Mouse (Mus musculus) hindbrain, embryonic 15.5 days (tissue): ENCODE data around the gene 4930412O13Rik. TPM values are rescaled to one million over a fixed set of nuclear protein-coding genes. Genes with fewer than 3 reads are reported as not detected.

Source experiments
- ATAC-seq: fragments of 200-750 bp; cut with Nextera tagmentation; 2 replicates; pipeline ENCODE4 v1.8.0; 2017; ENCODE audit warnings: low read depth, moderate number of reproducible peaks, moderate TSS enrichment; ENCODE audit not compliant: low FRiP score
- H3K27ac ChIP-seq: fragments of 300-500 bp; sonication (generic); replicated peaks from 2 replicates; pipeline ENCODE4 v1.5.1; 2015; ENCODE audit warnings: mild to moderate bottlenecking, inconsistent platforms
- H3K27me3 ChIP-seq: fragments of 300-500 bp; sonication (generic); 2 replicates; pipeline ENCODE4 v1.6.1; 2015; ENCODE audit warnings: control low read depth, inconsistent platforms
- H3K36me3 ChIP-seq: fragments of 300-500 bp; sonication (generic); 2 replicates; pipeline ENCODE4 v1.6.1; 2015; ENCODE audit warnings: control low read depth, inconsistent platforms
- H3K4me1 ChIP-seq: fragments of 300-500 bp; sonication (generic); replicated peaks from 2 replicates; pipeline ENCODE4 v1.6.1; 2015; ENCODE audit warnings: control low read depth, inconsistent platforms
- H3K4me2 ChIP-seq: fragments of 300-500 bp; sonication (generic); 2 replicates; pipeline ENCODE4 v1.6.1; 2015; ENCODE audit warnings: moderate library complexity, mild to moderate bottlenecking, inconsistent platforms
- H3K4me3 ChIP-seq: fragments of 300-500 bp; sonication (generic); 2 replicates; pipeline ENCODE4 v1.5.1; 2015; ENCODE audit warnings: mild to moderate bottlenecking, inconsistent platforms
- H3K9ac ChIP-seq: fragments of 300-500 bp; sonication (generic); 2 replicates; pipeline ENCODE4 v1.6.1; 2015; ENCODE audit warnings: inconsistent platforms
- H3K9me3 ChIP-seq: fragments of 300-500 bp; sonication (generic); 2 replicates; pipeline ENCODE4 v1.6.1; 2016; ENCODE audit warnings: control low read depth, inconsistent platforms
- WGBS: fragments of 180-500 bp; shearing (Covaris S2); methylation state at CpG from one replicate; pipeline ENCODE4 v1.1.7; 2015; 5-methylcytosine and 5-hydroxymethylcytosine counted together
- polyA plus RNA-seq: library from polyadenylated mRNA; unstranded; fragments of >200 nt; fragmentation: Nextera tagmentation; extraction: Ambion mirVana; gene quantifications from 2 replicates; pipeline ENCODE4 v1.2.1, GENCODE M21; 2015

4930412O13Rik gene
- polyA plus RNA-seq: 0.45 and 0.48 TPM in 2 replicates

DNA sequence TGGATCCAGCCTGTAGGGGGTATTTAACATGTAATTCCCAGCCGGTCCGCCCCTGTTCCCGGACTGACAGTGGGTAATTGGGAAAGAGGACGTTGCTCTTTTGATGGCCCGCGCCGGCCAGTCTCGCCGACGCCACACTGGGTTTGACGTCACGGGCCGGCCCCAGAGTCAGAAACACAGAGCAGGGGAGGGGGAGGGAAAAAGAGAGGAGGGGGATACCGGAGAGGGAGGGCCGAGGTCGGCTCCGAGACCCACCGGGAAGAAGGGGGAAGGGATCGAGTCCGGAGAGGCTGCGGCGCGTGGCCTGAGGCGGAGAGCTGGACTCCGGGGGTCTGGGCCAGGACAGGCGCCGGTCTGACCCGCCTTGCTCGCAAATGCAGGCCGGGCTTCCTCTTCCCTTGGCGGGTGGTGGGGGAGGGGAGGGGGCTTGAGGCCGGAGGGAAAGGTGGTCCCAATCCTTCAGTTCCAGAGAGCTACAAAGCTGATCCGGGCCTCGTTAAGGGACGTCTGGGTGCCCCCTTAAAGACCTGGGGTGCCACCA is at the start of gene 4930412O13Rik:
TSS of gene 4930412O13Rik (plus strand) at position 202 of the 541 bp plus-strand sequence.
- Histone ChIP-seq H3K36me3 (no peaks in the 10 kb centered on the region), H3K9me3 (no peaks in the 10 kb centered on the region), H3K9ac (peak within 1 kb of the TSS; percentile 11; the same call in 1 of the 2 replicates), H3K27me3 (peaks cover 36% of the 10 kb centered on the region), H3K4me2 (peak within 1 kb of the TSS; percentile 62), H3K4me1 (peaks cover 31% of the 10 kb centered on the region), H3K4me3 (peak within 1 kb of the TSS; percentile 28), H3K27ac (peak within 1 kb of the TSS; percentile 55)
- under 1% methylated on average over 34 of the region's 35 CpGs for WGBS
- no peak for ATAC-seq

DNA sequence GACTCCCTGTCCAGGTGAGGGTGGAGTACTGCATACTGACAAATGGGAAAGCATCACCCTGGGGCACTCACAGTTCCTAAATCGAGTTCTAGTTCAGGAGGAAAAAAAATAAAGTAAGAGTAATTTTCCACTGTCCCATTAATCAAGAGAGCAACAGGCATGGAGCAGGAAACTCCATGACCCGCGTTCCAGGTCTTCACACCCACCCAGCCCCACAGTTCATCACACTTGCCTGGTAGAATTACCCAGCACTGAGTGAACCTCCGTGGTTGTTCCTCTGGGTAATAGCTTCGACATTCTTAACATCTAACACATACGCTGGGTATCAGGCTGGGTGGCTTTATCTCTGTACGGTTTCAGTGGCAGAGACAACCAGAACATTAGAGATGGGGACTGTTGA is 47.3 kb upstream of the 4930412O13Rik start:
- no peak overlapping the region for H3K9ac ChIP-seq
- no peaks in the 10 kb centered on the region for H3K4me1 ChIP-seq
- no peak for ATAC-seq
- WGBS: 89% methylated on average over 7 of the region's 7 CpGs
- no peaks in the 10 kb centered on the region for H3K36me3 ChIP-seq
- no peak overlapping the region for H3K4me3 ChIP-seq
- no peaks in the 10 kb centered on the region for H3K9me3 ChIP-seq
- no peak overlapping the region for H3K4me2 ChIP-seq
- H3K27ac ChIP-seq: no peak overlapping the region
- H3K27me3 ChIP-seq: no peaks in the 10 kb centered on the region

DNA sequence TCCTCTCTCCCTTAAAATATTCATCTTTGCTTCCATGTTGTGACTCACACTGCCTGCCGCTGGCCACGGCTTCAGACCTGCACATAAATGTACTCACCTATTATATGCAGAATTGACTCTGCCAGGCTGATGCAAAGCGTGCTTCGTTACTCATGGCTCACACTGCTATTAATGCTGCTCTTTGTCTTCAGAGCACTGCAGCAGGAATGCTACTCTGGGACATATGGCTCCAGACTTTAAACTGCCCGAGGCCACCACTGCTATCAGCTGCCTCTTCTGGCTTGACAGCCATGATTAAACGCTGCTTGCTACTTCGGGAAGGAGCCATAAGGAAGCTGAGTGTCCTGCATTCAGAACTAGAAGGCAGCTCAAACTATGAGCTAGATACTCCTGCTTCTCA is 45.9 kb upstream of the 4930412O13Rik start:
- H3K36me3 ChIP-seq: no peaks in the 10 kb centered on the region
- H3K27ac ChIP-seq: no peak overlapping the region
- H3K27me3 ChIP-seq: no peaks in the 10 kb centered on the region
- H3K9ac ChIP-seq: no peak overlapping the region
- H3K4me2 ChIP-seq: no peak overlapping the region
- no peaks in the 10 kb centered on the region for H3K9me3 ChIP-seq
- peak; percentile 61 for ATAC-seq
- H3K4me3 ChIP-seq: no peak overlapping the region
- 40% methylated on average over 7 of the region's 7 CpGs for WGBS
- no peaks in the 10 kb centered on the region for H3K4me1 ChIP-seq

DNA sequence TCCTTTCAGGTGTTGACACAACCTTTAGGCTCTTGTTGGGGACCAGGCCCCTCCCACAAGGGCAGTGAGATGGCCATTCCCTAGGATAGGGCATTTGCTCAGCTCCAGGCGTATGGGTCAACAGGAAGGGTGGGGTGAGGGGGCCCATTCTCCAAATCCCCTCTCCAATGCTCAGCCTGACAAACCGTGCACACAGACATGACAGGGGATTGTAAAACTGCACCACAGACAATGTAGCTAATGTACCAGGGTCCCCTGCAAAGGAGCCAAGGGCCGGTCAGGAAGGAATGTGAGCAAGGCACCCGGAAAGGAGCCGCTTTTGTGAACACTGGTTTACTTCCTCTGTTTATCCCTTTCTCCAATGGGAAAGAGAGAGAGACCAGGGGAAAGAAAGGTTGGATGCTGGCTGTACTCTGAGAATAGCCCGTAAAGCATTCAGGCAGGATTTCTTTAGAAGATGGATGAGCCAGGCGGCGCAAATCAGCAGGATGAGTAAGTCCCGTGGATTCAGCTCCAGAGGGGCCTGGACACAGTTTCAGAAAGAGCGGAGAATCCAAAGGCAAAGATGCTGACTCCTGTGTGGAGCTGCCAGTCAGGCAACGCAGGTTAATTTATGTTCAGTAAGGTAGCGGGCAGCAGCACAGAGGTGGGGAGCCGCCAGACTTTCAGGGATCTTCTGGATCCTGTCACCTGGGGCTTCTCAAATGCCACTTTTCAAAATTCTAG is 28.0 kb upstream of the 4930412O13Rik start:
- Histone ChIP-seq H3K4me3 (no peak overlapping the region), H3K36me3 (no peaks in the 10 kb centered on the region), H3K27ac (no peak overlapping the region), H3K9ac (no peak overlapping the region), H3K27me3 (no peaks in the 10 kb centered on the region), H3K4me2 (peak overlapping the region; percentile 11), H3K4me1 (peaks cover 8% of the 10 kb centered on the region; the same call in 1 of the 2 replicates), H3K9me3 (no peaks in the 10 kb centered on the region)
- WGBS: 28% methylated on average over 13 of the region's 13 CpGs
- ATAC-seq: peak; percentile 48

DNA sequence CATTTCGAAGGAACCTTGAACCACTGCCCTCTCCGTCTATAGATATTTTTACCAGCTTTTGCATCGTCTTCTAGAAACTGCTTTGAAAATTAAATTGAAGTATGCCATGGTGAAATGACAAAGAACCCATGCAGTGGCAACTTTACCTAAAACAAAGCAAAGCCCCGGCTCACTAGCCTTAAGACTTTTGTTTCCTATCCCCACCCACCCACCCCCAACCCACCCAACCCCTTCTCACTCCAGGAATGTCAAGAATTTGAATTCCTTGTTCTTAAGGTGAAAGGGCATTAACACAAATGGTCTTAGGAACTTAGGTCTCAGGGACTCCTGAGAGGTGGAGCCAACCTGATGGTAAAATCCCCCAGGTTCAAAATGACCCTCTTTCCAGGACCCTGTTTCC is 25.2 kb upstream of the 4930412O13Rik start:
- H3K4me3 ChIP-seq: no peak overlapping the region
- H3K4me1 ChIP-seq: peaks cover 8% of the 10 kb centered on the region; the same call in 1 of the 2 replicates
- 38% methylated on average over 4 of the region's 4 CpGs for WGBS
- no peak overlapping the region for H3K4me2 ChIP-seq
- no peaks in the 10 kb centered on the region for H3K36me3 ChIP-seq
- no peaks in the 10 kb centered on the region for H3K27me3 ChIP-seq
- ATAC-seq: no peak
- H3K27ac ChIP-seq: no peak overlapping the region
- H3K9me3 ChIP-seq: no peaks in the 10 kb centered on the region
- H3K9ac ChIP-seq: no peak overlapping the region

DNA sequence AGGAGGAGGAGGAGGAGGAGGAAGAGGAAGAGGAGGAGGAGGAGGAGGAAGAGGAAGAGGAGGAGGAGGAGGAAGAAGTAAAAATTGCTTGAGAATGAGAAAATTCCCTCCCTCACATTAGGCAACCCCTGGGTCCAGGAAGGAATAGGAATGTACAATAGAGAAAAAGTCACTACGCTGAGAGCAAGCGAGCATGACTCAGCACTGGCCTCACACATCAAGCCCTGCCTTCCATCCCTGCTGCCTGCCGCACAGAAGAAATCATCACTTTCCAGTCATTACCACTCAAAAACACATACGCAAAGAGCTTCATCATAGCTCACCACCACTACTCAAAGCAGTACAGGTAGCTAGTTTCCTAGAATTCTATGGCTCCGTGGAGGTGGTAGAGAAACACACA is 20.4 kb upstream of the 4930412O13Rik start:
- no peaks in the 10 kb centered on the region for H3K36me3 ChIP-seq
- H3K27me3 ChIP-seq: no peaks in the 10 kb centered on the region
- no peaks in the 10 kb centered on the region for H3K4me1 ChIP-seq
- no peak overlapping the region for H3K4me3 ChIP-seq
- ATAC-seq: no peak
- H3K27ac ChIP-seq: no peak overlapping the region
- no peak overlapping the region for H3K4me2 ChIP-seq
- 84% methylated on average over 5 of the region's 5 CpGs for WGBS
- H3K9me3 ChIP-seq: no peaks in the 10 kb centered on the region
- no peak overlapping the region for H3K9ac ChIP-seq

DNA sequence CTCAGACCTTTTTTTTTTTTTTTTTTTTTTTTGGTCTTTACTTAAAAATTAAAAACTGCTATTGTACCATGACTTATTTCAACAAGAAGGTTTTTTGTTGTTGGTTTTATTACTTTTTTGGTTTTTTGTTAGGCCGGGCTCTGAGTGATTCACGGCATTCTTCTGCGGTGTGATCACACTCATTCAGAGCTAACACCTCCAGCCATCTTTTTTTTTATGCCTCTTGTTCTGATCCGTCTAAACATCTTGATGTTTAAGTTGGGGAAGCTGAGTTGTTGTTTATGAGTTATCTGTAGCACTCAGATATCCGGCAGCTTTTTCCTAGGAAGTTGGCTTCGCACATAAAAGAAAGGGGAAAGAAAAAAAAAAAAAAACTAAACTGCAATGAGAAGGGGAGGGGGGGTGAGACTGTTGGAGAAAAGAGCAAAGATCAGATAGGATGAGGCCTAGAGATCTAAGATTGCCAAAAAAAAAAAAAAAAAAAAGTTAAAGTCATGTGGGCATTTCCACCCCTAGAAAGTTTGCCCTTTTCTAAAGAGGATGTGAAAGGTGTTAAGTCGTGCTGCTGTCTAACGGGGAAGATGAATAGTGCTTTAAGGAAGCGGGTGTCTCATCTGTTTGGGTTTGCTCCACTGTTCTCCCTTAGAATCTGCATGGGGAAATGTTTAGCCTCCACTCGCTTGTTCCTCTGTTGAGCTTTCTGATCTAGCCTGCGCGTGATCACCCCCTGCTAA is 13.8 kb upstream of the 4930412O13Rik start:
- H3K27me3 ChIP-seq: peaks cover 31% of the 10 kb centered on the region
- H3K4me2 ChIP-seq: no peak overlapping the region
- H3K9ac ChIP-seq: no peak overlapping the region
- no peaks in the 10 kb centered on the region for H3K4me1 ChIP-seq
- H3K36me3 ChIP-seq: no peaks in the 10 kb centered on the region
- H3K9me3 ChIP-seq: no peaks in the 10 kb centered on the region
- no peak overlapping the region for H3K27ac ChIP-seq
- no peak overlapping the region for H3K4me3 ChIP-seq
- 75% methylated on average over 12 of the region's 12 CpGs for WGBS
- no peak for ATAC-seq

DNA sequence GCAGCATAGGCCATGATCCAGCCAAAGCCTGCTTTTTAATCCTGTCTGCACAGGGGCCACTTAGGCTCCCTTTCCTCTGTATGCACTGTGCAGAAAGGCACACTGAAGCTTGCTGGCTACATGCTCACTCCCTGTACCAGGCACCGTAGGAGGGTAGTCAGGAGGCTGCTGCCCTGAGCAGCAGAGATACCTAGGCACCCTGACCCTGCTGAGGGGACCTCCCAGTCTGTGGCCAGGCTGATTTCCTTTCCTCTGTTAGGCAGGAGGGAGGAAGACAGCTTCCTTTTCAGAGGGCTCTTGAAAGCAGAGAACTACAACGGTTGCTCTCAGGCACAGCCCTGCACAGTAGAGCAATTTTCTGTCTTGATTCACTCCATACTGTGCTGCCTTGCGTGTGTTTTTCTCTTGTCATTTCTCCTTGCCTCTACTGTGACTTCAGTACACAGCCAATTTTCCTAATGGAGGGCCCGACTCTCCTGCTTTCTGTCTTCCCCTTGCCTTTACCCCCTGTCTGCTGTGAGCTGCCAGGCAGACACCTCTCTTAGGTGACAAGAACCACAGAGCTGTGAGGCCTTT is 9.8 kb upstream of the 4930412O13Rik start:
- Histone ChIP-seq H3K4me3 (no peak overlapping the region), H3K9me3 (no peaks in the 10 kb centered on the region), H3K4me1 (peaks cover 5% of the 10 kb centered on the region; the same call in 1 of the 2 replicates), H3K9ac (no peak overlapping the region), H3K27me3 (peaks cover 62% of the 10 kb centered on the region), H3K4me2 (peak overlapping the region; percentile 29), H3K36me3 (no peaks in the 10 kb centered on the region), H3K27ac (no peak overlapping the region)
- WGBS: 31% methylated on average over 4 of the region's 4 CpGs
- ATAC-seq: no peak

DNA sequence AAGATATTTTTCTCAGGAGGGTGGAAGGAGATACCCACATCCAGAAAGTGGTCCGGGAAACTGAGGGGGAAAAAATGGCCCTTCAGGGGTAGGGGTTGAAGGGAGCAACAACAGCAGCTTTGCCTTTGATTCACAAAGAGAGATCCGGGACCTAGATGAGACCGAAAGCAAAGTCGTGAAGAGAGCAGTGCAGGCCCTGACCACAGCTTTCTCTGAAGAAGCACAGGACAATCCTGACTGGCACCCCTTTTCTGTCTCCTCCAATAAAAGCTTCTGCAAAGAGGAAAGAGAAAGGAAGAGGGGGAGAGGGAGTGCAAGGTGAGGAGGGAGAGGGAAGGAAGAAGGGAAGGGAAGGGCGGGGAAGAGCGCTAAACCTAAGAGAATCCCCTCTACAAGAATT is 9.3 kb upstream of the 4930412O13Rik start:
- H3K4me3 ChIP-seq: 0 out of 2 replicates have a peak overlapping the region, but pooled peaks have one; percentile 1
- peak overlapping the region; percentile 29; the same call in 1 of the 2 replicates for H3K4me2 ChIP-seq
- no peaks in the 10 kb centered on the region for H3K36me3 ChIP-seq
- 27% methylated on average over 6 of the region's 6 CpGs for WGBS
- H3K4me1 ChIP-seq: peaks cover 6% of the 10 kb centered on the region; the same call in 1 of the 2 replicates
- H3K27ac ChIP-seq: no peak overlapping the region
- no peak overlapping the region for H3K9ac ChIP-seq
- H3K27me3 ChIP-seq: peaks cover 62% of the 10 kb centered on the region
- H3K9me3 ChIP-seq: no peaks in the 10 kb centered on the region
- ATAC-seq: no peak

DNA sequence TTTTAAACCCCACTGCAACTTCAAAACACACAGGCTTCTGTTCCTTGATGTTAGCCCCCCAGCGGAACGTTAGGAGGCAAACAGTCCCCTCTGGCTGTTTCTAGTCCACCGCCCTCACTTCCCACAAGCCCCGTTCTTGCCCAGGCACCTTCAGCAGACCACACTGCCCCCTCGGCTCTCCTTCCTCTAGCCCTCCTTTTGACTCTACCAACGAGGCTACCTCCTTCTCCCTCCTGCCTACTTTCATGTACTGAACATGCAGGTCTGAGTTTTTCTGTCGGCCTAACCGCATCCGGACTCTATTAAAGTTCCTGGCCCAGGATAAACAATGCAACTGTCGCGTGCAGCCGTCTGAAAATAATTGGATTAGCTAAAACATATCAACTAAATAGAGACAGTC is 8.4 kb upstream of the 4930412O13Rik start:
- peak overlapping the region; percentile 29 for H3K4me2 ChIP-seq
- H3K4me1 ChIP-seq: peaks cover 12% of the 10 kb centered on the region; the same call in 1 of the 2 replicates
- H3K9ac ChIP-seq: no peak overlapping the region
- no peaks in the 10 kb centered on the region for H3K9me3 ChIP-seq
- H3K4me3 ChIP-seq: peak overlapping the region; percentile 6; the same call in 1 of the 2 replicates
- H3K27ac ChIP-seq: no peak overlapping the region
- 4% methylated on average over 12 of the region's 12 CpGs for WGBS
- H3K27me3 ChIP-seq: peaks cover 62% of the 10 kb centered on the region
- no peak for ATAC-seq
- no peaks in the 10 kb centered on the region for H3K36me3 ChIP-seq

DNA sequence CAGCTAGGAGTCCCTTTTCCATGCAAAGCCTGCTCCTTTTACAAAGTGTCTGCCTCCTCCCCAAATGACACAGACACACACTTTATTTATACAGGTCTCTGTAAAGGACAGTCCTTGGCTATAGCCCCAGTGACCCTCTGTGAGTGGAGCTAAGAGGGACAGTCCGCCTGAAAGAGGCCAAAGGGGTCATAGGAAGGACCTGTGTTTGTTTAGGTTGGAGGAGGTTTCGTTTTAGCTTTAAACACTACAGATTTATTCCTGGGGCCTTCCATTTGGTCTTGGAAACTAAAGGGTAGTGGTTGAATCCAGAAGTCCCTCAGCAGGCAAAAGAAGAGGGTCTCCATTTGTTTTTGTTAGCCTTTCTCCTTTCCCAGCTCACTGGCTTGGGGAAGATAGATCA is 7.3 kb upstream of the 4930412O13Rik start:
- 17% methylated on average over 2 of the region's 2 CpGs for WGBS
- H3K27me3 ChIP-seq: peaks cover 64% of the 10 kb centered on the region
- H3K9me3 ChIP-seq: no peaks in the 10 kb centered on the region
- peak overlapping the region; percentile 39 for H3K4me2 ChIP-seq
- H3K9ac ChIP-seq: no peak overlapping the region
- H3K27ac ChIP-seq: 0 out of 2 replicates have a peak overlapping the region, but pooled peaks have one; percentile 7
- no peak overlapping the region; the same call in 1 of the 2 replicates for H3K4me3 ChIP-seq
- H3K4me1 ChIP-seq: peaks cover 12% of the 10 kb centered on the region; the same call in 1 of the 2 replicates
- H3K36me3 ChIP-seq: no peaks in the 10 kb centered on the region
- ATAC-seq: no peak
